Mouse (Mus musculus) ES-Bruce4 (cell line): ENCODE data around the gene Maged1.

Experiments used
- CTCF ChIP-seq: IDR thresholded peaks from one replicate; pipeline ENCODE4 v1.8.1; 2011; ENCODE audit warnings: low read depth, low read length
- POLR2A ChIP-seq: IDR thresholded peaks from one replicate; pipeline ENCODE4 v1.8.1; 2011; ENCODE audit warnings: low read length; ENCODE audit not compliant: insufficient read depth

DNA sequence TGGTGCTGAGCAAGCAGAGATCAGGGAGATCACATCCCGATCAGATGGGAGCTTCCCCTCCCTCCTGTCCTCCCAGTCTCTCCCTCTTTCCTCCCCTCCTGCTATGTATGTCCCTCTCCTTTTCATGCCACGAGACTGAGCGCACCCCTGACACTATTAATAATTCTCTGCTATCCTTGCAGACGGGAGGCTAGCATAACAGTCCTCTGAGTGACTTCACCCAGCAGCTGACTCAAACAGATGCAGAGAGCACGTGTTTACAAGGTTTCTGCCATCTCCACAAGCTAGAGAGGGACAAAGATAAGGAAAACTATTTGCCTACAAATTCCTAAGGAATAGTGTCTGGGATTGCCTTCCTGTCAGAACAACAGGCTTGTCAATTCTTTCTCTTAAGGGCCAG lies 20.4 kb upstream of the Maged1 start:
- TF ChIP-seq CTCF = no peak
- no peak for TF ChIP-seq POLR2A
